Mouse (Mus musculus) hindbrain, postnatal 0 days (tissue): ENCODE data around the gene Atp6v1g2. TPM values are rescaled to one million over a fixed set of nuclear protein-coding genes. Genes with fewer than 3 reads are reported as not detected.

ENCODE experiments used
- ATAC-seq: fragments of 200-750 bp; cut with Nextera tagmentation; 2 replicates; pipeline ENCODE4 v1.8.0; 2017; ENCODE audit warnings: mild to moderate bottlenecking, moderate TSS enrichment, moderate library complexity
- DNase-seq: peaks from one replicate; pipeline ENCODE4 v3.0.0-alpha.2; 2015; ENCODE audit warnings: low spot score
- H3K27ac ChIP-seq: fragments of 300-500 bp; sonication (generic); 2 replicates; pipeline ENCODE4 v1.5.1; 2014; ENCODE audit warnings: mild to moderate bottlenecking
- H3K27me3 ChIP-seq: fragments of 300-500 bp; sonication (generic); 2 replicates; pipeline ENCODE4 v1.6.1; 2014; ENCODE audit warnings: low read length, mixed read lengths; ENCODE audit not compliant: insufficient read depth
- H3K36me3 ChIP-seq: fragments of 300-500 bp; sonication (generic); 2 replicates; pipeline ENCODE4 v1.6.1; 2014; ENCODE audit warnings: low read length, mixed read lengths; ENCODE audit not compliant: insufficient read depth
- H3K4me1 ChIP-seq: fragments of 300-500 bp; sonication (generic); 2 replicates; pipeline ENCODE4 v1.6.1; 2014; ENCODE audit warnings: antibody characterized with exemption, low read length, mixed read lengths; ENCODE audit not compliant: insufficient read depth
- H3K4me2 ChIP-seq: fragments of 300-500 bp; sonication (generic); 2 replicates; pipeline ENCODE4 v1.6.1; 2014; ENCODE audit warnings: low read depth, mild to moderate bottlenecking, low read length, moderate library complexity, mixed read lengths
- H3K4me3 ChIP-seq: fragments of 300-500 bp; sonication (generic); 2 replicates; pipeline ENCODE4 v1.5.1; 2014; ENCODE audit warnings: low read length
- H3K9ac ChIP-seq: fragments of 300-500 bp; sonication (generic); replicated peaks from 2 replicates; pipeline ENCODE4 v1.6.1; 2014; ENCODE audit warnings: mild to moderate bottlenecking, low read length, moderate library complexity, mixed read lengths
- H3K9me3 ChIP-seq: fragments of 300-500 bp; sonication (generic); 2 replicates; pipeline ENCODE4 v1.6.1; 2016; ENCODE audit warnings: low read length, mixed read lengths
- CTCF ChIP-seq: IDR thresholded peaks from 2 replicates; pipeline ENCODE4 v1.5.1; 2016; ENCODE audit warnings: antibody characterized with exemption, control low read depth, low read depth
- WGBS: fragments of 180-500 bp; shearing (Covaris S2); extraction: QIAGEN DNeasy Blood & Tissue Kit; methylation state at CpG from one replicate; pipeline ENCODE4 v1.1.7; 2014; 5-methylcytosine and 5-hydroxymethylcytosine counted together
- polyA plus RNA-seq: library from polyadenylated mRNA; unstranded; fragments of >200 nt; fragmentation: Nextera tagmentation; extraction: Ambion mirVana; gene quantifications from 2 replicates; pipeline ENCODE4 v1.2.1, GENCODE M21; 2015
- total RNA-seq: library from RNA; depleted of rRNA; stranded (reverse); fragments of >200 nt; gene quantifications from 2 replicates; pipeline ENCODE4 v1.2.3, GENCODE M21; 2014

Gene Atp6v1g2
- total and polyA plus RNA-seq, 2 experiments from 2014 or later, result 114 to 183 TPM

GRCm38 (mm10) chr17:35202442-35202841 is 31.0 kb upstream of the Atp6v1g2 start:
- Histone ChIP-seq H3K4me2 (no peak overlapping the region), H3K9me3 (no peaks in the 10 kb centered on the region), H3K27ac (no peak overlapping the region), H3K36me3 (no peaks in the 10 kb centered on the region), H3K9ac (no peak overlapping the region), H3K4me3 (no peak overlapping the region), H3K4me1 (no peaks in the 10 kb centered on the region), H3K27me3 (peaks cover 8% of the 10 kb centered on the region; the same call in 1 of the 2 replicates)
- DNase-seq (no peak), ATAC-seq (no peak)
- TF ChIP-seq CTCF, result no peak
- WGBS, result 80% methylated on average over 4 of the region's 4 CpGs

GRCm38 (mm10) chr17:35204494-35205379 is 28.7 kb upstream of the Atp6v1g2 start, which contains the start of gene Lta:
Lta (minus strand) TSS chr17:35205351.
- Histone ChIP-seq H3K4me3 (no peak within 1 kb of the TSS), H3K4me1 (no peaks in the 10 kb centered on the region), H3K27me3 (peaks cover 8% of the 10 kb centered on the region; the same call in 1 of the 2 replicates), H3K36me3 (no peaks in the 10 kb centered on the region), H3K9ac (no peak within 1 kb of the TSS), H3K27ac (no peak within 1 kb of the TSS), H3K9me3 (no peaks in the 10 kb centered on the region), H3K4me2 (no peak within 1 kb of the TSS)
- WGBS, result 36% methylated on average over 20 of the region's 20 CpGs
- DNase-seq (no peak), ATAC-seq (no peak)
- TF ChIP-seq CTCF, result no peak

GRCm38 (mm10) chr17:35205380-35205769 is 28.1 kb upstream of the Atp6v1g2 start:
- Histone ChIP-seq H3K4me1 (no peaks in the 10 kb centered on the region), H3K27ac (no peak overlapping the region), H3K4me2 (no peak overlapping the region), H3K9ac (no peak overlapping the region), H3K9me3 (no peaks in the 10 kb centered on the region), H3K36me3 (no peaks in the 10 kb centered on the region), H3K4me3 (no peak overlapping the region), H3K27me3 (peaks cover 8% of the 10 kb centered on the region; the same call in 1 of the 2 replicates)
- 59% methylated on average over 10 of the region's 10 CpGs for WGBS
- TF ChIP-seq CTCF, result no peak
- ATAC-seq, result no peak
- no peak for DNase-seq

- Histone ChIP-seq H3K9ac (no peak overlapping the region), H3K36me3 (no peaks in the 10 kb centered on the region), H3K4me2 (no peak overlapping the region), H3K27me3 (no peaks in the 10 kb centered on the region), H3K4me1 (no peaks in the 10 kb centered on the region), H3K27ac (no peak overlapping the region), H3K9me3 (no peaks in the 10 kb centered on the region), H3K4me3 (no peak overlapping the region)
- WGBS, result 71% methylated on average over 12 of the region's 12 CpGs
- no peak for DNase-seq
- no peak for TF ChIP-seq CTCF
- no peak for ATAC-seq
Observed at GRCm38 (mm10) chr17:35209785-35210535, 23.5 kb upstream of the Atp6v1g2 start.

DNA sequence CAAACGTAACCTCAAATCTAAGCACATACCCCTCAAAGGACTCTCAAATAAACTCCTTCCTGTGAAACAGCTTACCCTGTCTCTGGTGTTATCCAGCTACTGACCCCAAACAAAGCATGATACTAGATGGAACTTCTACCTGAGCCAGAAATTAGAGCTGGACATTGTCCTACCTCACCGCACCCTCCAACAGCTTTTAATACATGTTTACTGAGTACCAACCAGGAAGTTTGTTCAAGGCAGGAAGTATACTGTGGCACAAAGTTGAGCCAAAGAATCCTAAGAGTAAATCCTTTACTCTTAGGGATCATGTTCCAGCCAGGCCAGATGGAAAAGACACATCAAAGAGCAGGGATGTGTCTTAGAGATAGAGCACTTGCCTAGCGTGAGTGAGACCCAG is 22.9 kb upstream of the Atp6v1g2 start:
- DNase-seq (no peak), ATAC-seq (no peak)
- Histone ChIP-seq H3K9ac (no peak overlapping the region), H3K9me3 (no peaks in the 10 kb centered on the region), H3K4me3 (no peak overlapping the region), H3K36me3 (no peaks in the 10 kb centered on the region), H3K4me1 (no peaks in the 10 kb centered on the region), H3K27me3 (no peaks in the 10 kb centered on the region), H3K4me2 (no peak overlapping the region), H3K27ac (no peak overlapping the region)
- no peak for TF ChIP-seq CTCF
- WGBS, result 81% methylated on average over 3 of the region's 3 CpGs

DNA sequence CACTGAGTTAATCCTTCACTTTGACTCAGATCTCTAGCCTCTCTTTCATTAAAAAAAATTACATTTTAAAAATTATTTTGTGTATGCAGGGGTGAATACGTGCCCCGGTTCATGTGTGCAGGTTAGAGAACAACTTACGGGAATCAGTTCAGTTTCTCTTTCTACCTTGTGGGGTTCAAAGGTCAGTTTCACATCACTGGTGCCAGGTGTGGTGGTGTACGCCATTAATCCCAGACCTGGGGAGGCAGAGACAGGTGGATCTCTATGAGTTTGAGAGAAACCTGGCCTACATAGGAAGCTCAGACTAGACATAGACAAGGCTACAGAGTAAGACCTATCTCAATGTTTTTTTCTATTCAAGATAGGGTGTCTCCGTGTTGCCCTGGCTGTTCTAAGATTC is 20.4 kb upstream of the Atp6v1g2 start:
- H3K9ac ChIP-seq, result no peak overlapping the region

More for the DNA sequence above, 20.4 kb upstream of the Atp6v1g2 start:
- no peak overlapping the region for H3K4me2 ChIP-seq
- ATAC-seq, result no peak
- H3K27ac ChIP-seq, result no peak overlapping the region
- H3K27me3 ChIP-seq, result no peaks in the 10 kb centered on the region
- no peak overlapping the region for H3K4me3 ChIP-seq
- no peak for DNase-seq
- H3K36me3 ChIP-seq, result no peaks in the 10 kb centered on the region
- no peak for TF ChIP-seq CTCF
- H3K9me3 ChIP-seq, result no peaks in the 10 kb centered on the region
- WGBS, result 93% methylated on average over 5 of the region's 5 CpGs
- H3K4me1 ChIP-seq, result no peaks in the 10 kb centered on the region
